Mouse (Mus musculus): ENCODE results near the gene 1600002K03Rik. TPM values are rescaled to one million over a fixed set of nuclear protein-coding genes. Genes with fewer than 3 reads are reported as not detected.

Gene 1600002K03Rik
- polyA plus RNA-seq, 1 experiment from 2014 or later = 11.7 TPM

DNA sequence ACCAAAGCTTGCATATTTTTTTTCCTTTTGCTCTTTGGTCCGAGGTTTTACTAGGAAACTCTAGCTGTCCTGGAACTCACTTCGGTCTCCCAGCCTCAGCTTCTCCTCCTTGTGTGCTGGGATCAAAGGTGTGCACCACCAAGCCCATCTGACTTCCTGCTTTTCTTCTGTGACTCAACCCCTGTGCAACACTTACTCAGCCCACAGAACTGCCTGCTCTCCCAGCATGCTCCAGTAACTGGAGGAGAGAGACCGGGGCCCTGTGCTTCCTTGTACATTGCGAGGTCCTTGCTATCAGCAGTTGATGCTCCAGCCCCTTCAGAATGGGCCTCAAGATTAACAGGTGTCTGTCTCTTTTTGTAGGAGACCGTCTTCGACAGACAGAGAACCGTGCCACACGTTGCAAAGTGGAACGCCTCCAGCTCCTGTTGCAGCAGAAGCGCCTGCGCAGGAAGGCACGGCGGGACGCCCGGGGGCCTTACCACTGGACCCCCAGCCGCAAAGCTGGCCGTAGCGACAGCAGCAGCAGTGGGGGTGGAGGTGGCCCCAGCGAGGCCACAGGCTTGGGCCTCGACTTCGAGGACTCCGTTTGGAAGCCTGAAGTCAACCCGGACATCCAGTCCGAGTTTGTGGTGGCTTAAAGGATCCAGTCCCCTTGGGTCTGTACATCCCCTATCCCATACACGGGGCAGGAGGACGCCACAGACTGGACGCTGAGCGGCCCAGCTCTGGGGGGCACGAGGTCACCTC lies 16.6 kb upstream of the 1600002K03Rik start:
- Histone ChIP-seq H3K9ac (peak overlapping the region; percentile 45), H3K9me3 (replicated peaks) (no peaks in the 10 kb centered on the region), H3K27me3 (replicated peaks) (no peaks in the 10 kb centered on the region), H3K36me3 (peaks cover 67% of the 10 kb centered on the region), H3K4me1 (replicated peaks) (peaks cover 92% of the 10 kb centered on the region), H3K27ac (ENCODE audit: poor library complexity, severe bottlenecking) (peak overlapping the region; percentile 97), H3K4me2 (no peak overlapping the region), H3K4me3 (no peak overlapping the region)
- no peak for ATAC-seq (ENCODE audit: insufficient number of reproducible peaks, low FRiP score)
- 83% methylated on average over 29 of the region's 29 CpGs for WGBS

DNA sequence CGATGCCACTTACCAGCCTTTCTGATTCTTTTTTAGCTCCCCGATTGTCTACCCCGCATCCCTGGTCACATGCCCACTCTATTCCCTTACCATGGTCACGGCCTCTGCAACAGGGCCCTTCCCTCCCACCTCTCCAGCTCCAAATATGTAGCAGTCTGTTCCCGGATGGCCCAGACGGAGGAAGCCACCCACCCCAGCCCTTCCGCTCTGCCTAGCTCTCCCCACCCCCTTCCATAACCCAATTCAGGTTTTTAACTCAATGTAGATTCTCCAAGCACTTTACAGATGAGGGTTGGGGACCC lies 16.0 kb upstream of the 1600002K03Rik start:
- Histone ChIP-seq H3K9me3 (replicated peaks) (no peaks in the 10 kb centered on the region), H3K4me1 (replicated peaks) (peaks cover 95% of the 10 kb centered on the region), H3K36me3 (peaks cover 62% of the 10 kb centered on the region), H3K9ac (peak overlapping the region; percentile 45), H3K4me2 (no peak overlapping the region), H3K27ac (ENCODE audit: poor library complexity, severe bottlenecking) (peak overlapping the region; percentile 97), H3K27me3 (replicated peaks) (no peaks in the 10 kb centered on the region), H3K4me3 (no peak overlapping the region)
- 55% methylated on average over 7 of the region's 7 CpGs for WGBS
- ATAC-seq (ENCODE audit: insufficient number of reproducible peaks, low FRiP score) = no peak

DNA sequence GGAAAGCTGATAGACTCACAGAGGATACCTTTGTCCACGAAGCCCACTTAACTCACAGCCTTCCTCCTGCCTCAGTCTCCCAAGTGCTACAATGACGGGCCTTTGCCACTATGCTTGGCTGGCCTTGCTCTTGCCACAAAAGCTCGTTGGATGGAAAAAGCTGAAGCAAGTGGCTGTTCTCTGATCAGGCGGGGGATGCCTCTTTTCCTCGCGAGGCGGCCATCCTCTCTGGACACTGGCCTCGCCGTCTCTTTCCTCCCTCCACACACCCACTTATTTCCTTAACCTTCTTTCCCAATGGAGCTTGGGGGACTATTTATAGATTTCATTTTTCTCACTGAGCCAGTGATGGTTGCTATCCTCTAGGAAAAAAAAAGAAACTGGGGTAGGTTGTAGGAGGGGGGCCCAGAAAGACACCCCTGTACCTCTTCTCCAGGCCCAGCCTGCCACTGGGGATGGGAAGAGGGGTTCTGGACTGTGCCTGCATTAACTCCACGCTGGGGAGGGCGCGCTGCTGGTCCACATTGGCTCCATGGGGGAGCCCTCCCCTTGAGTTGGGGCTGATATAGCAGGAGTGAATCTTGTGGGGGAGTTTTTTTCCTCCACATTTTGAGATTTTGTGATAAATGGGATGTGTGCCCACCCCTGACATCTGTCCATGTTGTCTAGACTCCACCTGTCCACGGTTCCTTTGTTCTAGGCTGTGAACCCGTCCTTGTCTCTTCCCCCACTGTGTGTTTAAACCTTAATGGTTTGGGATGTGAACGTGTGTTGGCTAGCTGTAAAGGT lies 15.4 kb upstream of the 1600002K03Rik start:
- Histone ChIP-seq H3K36me3 (peaks cover 56% of the 10 kb centered on the region), H3K4me1 (replicated peaks) (peaks cover 95% of the 10 kb centered on the region), H3K4me3 (no peak overlapping the region), H3K9ac (peak overlapping the region; percentile 48; the same call in 1 of the 2 replicates), H3K27ac (ENCODE audit: poor library complexity, severe bottlenecking) (peak overlapping the region; percentile 97), H3K27me3 (replicated peaks) (no peaks in the 10 kb centered on the region), H3K9me3 (replicated peaks) (no peaks in the 10 kb centered on the region), H3K4me2 (0 out of 2 replicates have a peak overlapping the region, but pooled peaks have one; percentile 11)
- ATAC-seq (ENCODE audit: insufficient number of reproducible peaks, low FRiP score) = no peak
- WGBS = 52% methylated on average over 15 of the region's 15 CpGs

DNA sequence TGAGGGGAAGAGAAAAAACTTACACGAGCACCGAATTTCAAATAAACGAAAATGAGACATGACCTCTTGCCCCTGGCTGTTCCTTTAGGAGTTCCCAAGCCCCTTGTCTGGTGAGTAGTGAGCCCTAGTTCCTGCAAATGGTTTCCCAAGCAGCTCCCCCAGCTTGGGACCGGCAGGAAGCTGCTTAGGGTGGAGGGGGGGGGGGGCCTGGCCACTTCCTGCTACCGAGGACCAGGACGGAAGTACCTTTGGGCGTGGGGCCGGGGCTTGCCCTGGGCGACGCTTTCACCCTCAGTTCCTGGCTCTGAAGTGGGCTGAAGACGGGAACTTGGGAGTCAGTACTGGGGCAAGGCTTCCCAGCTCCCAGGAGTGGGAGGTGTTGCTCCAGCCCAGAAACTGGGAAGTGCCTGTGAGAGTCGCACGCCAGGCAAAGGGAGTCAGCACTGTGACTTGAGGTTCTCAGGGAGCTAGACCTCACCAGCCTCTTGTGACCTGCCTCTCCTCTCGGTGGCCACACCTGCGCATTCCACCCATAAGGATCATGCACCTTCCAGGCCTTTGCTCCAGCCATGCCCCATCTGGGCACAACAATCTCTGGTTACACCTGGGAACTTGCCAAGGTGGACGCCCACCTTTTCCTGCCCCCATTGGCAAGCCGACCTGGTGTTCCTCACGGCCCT lies 14.3 kb upstream of the 1600002K03Rik start:
- ATAC-seq (ENCODE audit: insufficient number of reproducible peaks, low FRiP score) = no peak
- Histone ChIP-seq H3K4me3 (0 out of 2 replicates have a peak overlapping the region, but pooled peaks have one; percentile 41), H3K9ac (peak overlapping the region; percentile 40; the same call in 1 of the 2 replicates), H3K27me3 (replicated peaks) (no peaks in the 10 kb centered on the region), H3K4me1 (replicated peaks) (peaks cover 95% of the 10 kb centered on the region), H3K9me3 (replicated peaks) (no peaks in the 10 kb centered on the region), H3K4me2 (peak overlapping the region; percentile 86), H3K36me3 (peaks cover 45% of the 10 kb centered on the region), H3K27ac (ENCODE audit: poor library complexity, severe bottlenecking) (peak overlapping the region; percentile 97)
- WGBS = 12% methylated on average over 18 of the region's 18 CpGs

DNA sequence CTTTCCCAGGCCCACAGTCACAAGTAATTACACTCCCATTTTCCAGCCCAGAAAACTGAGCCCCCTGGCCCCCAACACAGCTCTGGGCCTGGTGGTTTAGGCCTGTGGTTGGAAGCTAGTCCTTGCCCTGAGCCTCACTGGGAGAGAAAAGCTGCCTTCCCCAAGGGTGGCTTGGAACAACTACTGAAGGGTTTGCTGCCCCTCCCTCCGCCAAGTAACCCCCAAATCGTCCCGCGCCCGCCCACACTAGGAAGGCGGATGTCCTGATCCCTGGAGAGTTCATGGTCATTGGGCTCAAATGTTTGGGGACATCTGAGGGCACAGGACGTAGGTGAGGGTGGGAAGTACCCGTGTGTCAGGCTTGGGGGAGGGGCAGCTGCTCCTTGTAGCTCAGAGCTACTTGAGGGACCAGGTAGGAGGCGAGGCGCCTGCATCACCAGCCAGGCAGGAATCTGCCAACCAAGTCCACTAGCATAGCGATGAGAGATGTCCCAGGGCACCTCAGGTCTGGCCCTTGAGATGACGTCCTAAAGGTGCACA lies 13.7 kb upstream of the 1600002K03Rik start:
- Histone ChIP-seq H3K9me3 (replicated peaks) (no peaks in the 10 kb centered on the region), H3K4me2 (peak overlapping the region; percentile 86), H3K36me3 (peaks cover 38% of the 10 kb centered on the region), H3K9ac (peak overlapping the region; percentile 40), H3K27ac (ENCODE audit: poor library complexity, severe bottlenecking) (peak overlapping the region; percentile 97), H3K4me1 (replicated peaks) (peaks cover 94% of the 10 kb centered on the region), H3K27me3 (replicated peaks) (no peaks in the 10 kb centered on the region), H3K4me3 (peak overlapping the region; percentile 41)
- 8% methylated on average over 12 of the region's 12 CpGs for WGBS
- peak; percentile 2; the same call in 1 of the 2 replicates for ATAC-seq (ENCODE audit: insufficient number of reproducible peaks, low FRiP score)

DNA sequence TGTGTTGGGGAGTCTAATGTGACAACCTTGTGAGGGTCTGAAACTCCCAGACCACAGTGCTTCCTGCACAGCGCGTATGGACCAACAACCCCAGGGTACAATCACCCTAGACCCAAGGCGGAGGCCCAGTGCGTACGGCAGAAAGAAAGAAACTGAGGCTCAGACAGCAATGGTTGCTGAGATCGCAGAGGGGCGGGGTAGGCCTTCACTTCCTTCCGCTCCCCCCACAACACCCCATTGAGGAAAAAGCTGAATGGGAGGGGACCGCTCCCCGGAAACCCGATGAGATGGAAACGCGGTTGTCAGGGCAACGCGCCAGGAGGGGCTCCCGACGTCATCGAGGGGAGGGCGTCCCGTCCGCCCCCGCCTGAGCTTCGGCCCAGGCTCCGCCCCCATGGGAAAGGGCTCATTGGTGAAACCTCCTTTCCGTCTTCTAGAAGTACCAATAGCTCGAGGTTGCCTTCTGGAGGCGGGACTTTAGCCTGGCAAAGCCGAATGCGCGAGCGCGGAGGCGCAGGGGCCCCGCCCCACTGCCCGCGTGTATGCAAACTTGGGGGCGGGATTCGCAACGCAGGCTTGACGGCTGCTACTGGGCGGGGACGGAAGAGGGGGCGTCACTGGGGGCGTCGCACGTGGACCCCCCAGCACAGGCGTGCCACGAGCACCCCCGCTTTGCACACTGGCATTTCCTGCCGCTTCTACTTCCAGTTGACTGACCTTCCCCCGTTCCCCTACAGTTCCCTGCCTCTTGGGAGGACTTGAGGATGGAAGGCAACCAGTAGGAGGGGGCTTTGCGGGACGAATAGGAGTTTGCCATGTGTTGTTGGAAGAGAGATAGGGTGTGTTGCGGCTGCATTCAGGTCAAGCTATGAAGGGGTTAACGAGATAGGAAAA lies 12.9 kb upstream of the 1600002K03Rik start:
- peaks cover 94% of the 10 kb centered on the region for H3K4me1 ChIP-seq (replicated peaks)
- H3K36me3 ChIP-seq = peaks cover 31% of the 10 kb centered on the region
- peak overlapping the region; percentile 78 for H3K9ac ChIP-seq
- H3K9me3 ChIP-seq (replicated peaks) = no peaks in the 10 kb centered on the region
- H3K4me3 ChIP-seq = peak overlapping the region; percentile 41
- under 1% methylated on average over 55 of the region's 55 CpGs for WGBS
- no peaks in the 10 kb centered on the region for H3K27me3 ChIP-seq (replicated peaks)
- H3K27ac ChIP-seq (ENCODE audit: poor library complexity, severe bottlenecking) = peak overlapping the region; percentile 97
- peak; percentile 83 for ATAC-seq (ENCODE audit: insufficient number of reproducible peaks, low FRiP score)
- H3K4me2 ChIP-seq = peak overlapping the region; percentile 86

DNA sequence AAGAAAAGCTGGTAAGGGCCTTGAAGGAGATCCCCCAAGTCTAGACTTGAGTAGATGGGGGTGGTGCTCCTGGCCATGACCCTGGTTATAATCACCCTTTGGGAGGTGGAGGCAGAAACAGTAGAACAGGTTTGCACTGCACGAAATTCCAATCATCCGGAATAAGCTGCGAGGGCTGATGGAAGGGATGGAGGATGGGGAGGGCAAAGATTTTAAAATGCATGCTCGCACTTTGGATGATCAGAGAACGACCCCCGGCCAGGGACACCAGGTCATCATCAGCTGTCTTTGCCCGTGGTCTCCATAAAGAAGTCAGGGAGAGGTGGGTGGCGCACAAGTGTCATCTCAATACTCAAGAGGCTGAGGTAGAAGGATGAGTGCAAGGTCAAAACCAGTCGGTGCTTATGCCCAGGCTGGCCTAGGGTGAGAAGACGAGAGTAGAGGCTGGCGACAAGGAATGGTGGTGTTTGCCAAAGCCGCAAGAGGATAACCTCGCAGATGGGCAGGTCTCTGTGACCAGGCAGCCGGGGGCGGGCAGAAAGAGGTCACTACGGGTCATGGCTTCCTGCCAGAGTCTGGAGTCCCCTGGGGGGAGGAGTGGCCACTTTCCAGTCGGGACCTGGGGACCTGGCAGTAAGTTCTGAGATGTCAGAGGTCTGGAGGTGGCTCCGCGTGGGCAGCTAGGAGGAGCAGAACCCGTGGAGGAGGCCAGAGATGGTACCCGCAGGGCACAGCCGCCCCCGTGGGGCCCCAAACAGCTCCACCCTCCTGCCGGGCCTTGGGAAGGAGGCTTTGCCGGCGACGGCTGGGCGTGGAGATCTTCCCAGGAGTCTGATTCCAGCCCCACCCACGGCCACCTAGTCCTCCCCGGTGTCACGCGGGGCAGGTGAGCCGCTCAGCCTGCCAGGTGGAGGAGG lies 12.0 kb upstream of the 1600002K03Rik start:
- Histone ChIP-seq H3K36me3 (peaks cover 22% of the 10 kb centered on the region), H3K4me1 (replicated peaks) (peaks cover 92% of the 10 kb centered on the region), H3K9ac (peak overlapping the region; percentile 78), H3K4me2 (peak overlapping the region; percentile 86), H3K27ac (ENCODE audit: poor library complexity, severe bottlenecking) (peak overlapping the region; percentile 97), H3K27me3 (replicated peaks) (no peaks in the 10 kb centered on the region), H3K4me3 (peak overlapping the region; percentile 41), H3K9me3 (replicated peaks) (no peaks in the 10 kb centered on the region)
- 0 out of 2 replicates have a peak, but pooled peaks have one; percentile 6 for ATAC-seq (ENCODE audit: insufficient number of reproducible peaks, low FRiP score)
- under 1% methylated on average over 33 of the region's 33 CpGs for WGBS

DNA sequence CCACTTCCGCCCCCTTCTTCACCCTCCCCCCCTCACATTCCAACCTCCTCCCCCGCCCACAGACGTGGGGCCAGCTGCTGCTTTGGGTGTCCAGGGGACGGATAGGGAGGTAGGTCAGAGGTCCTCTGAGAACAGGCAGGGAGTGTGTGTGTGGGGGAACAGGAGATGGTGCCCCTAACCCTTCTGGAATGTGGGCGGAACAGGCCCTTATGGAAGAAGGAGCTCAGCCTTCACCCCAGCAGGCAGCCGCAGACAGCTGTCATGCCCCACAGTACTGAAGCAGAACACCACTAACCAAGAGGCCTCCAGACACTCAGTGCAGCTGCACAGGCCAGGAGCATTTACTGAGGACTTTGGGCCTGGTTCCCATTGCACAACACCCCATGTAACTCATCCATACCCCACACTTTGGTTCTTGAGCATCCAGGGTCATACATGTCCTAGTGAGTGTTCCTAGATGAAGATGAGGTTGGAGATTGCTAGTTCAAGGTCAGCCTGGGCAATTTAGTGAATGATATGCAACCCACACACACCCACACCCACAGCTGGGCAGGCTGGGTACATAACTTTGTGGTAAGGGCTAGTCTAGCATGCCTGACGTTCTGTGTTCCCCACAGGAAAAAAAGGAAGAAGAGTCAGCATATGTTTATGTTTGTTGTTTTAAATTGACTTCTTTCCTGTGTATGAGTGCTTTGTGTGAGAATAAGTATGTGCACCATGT lies 11.1 kb upstream of the 1600002K03Rik start:
- ATAC-seq (ENCODE audit: insufficient number of reproducible peaks, low FRiP score) = no peak
- H3K27ac ChIP-seq (ENCODE audit: poor library complexity, severe bottlenecking) = peak overlapping the region; percentile 97
- H3K9me3 ChIP-seq (replicated peaks) = no peaks in the 10 kb centered on the region
- H3K36me3 ChIP-seq = peaks cover 12% of the 10 kb centered on the region
- peak overlapping the region; percentile 41 for H3K4me3 ChIP-seq
- no peaks in the 10 kb centered on the region for H3K27me3 ChIP-seq (replicated peaks)
- peak overlapping the region; percentile 86 for H3K4me2 ChIP-seq
- WGBS = 14% methylated on average over 6 of the region's 7 CpGs
- peaks cover 91% of the 10 kb centered on the region for H3K4me1 ChIP-seq (replicated peaks)
- H3K9ac ChIP-seq = peak overlapping the region; percentile 78

DNA sequence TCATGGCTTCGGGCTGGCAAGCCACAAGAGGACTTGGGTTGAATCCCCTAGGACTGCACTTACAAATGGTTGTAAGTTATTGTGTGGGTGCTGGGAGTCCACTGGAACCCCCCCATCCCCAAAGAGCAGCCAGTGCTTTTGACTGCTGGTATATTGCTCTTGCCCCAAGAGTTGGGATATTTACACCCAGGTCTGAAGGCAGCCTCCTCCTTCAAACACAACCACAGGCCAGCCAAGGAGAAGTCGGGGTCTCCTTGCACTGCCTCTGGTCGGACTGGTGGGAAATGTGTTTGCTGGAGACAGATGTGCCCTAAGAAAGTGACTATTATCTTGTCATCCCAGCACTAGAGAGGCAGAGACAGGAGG lies 10.5 kb upstream of the 1600002K03Rik start:
- H3K4me2 ChIP-seq = no peak overlapping the region

More for the DNA sequence above, 10.5 kb upstream of the 1600002K03Rik start:
- Histone ChIP-seq H3K9ac (peak overlapping the region; percentile 78), H3K9me3 (replicated peaks) (no peaks in the 10 kb centered on the region), H3K4me1 (replicated peaks) (peaks cover 90% of the 10 kb centered on the region), H3K27me3 (replicated peaks) (no peaks in the 10 kb centered on the region), H3K4me3 (no peak overlapping the region), H3K27ac (ENCODE audit: poor library complexity, severe bottlenecking) (peak overlapping the region; percentile 97), H3K36me3 (peaks cover 7% of the 10 kb centered on the region)
- ATAC-seq (ENCODE audit: insufficient number of reproducible peaks, low FRiP score) = no peak
- WGBS = 76% methylated on average over 3 of the region's 3 CpGs
